Mouse (Mus musculus) C2C12 (cell line): ENCODE results near the gene Spam1.

Experiments used
- CTCF ChIP-seq: IDR thresholded peaks from one replicate; pipeline ENCODE4 v1.5.1; 2011; ENCODE audit not compliant: control insufficient read depth, insufficient read depth, insufficient read length
- MYOG ChIP-seq: IDR thresholded peaks from one replicate; pipeline ENCODE4 v1.6.1; 2011; ENCODE audit not compliant: control insufficient read depth, insufficient read length; ENCODE audit errors: extremely low read depth

DNA sequence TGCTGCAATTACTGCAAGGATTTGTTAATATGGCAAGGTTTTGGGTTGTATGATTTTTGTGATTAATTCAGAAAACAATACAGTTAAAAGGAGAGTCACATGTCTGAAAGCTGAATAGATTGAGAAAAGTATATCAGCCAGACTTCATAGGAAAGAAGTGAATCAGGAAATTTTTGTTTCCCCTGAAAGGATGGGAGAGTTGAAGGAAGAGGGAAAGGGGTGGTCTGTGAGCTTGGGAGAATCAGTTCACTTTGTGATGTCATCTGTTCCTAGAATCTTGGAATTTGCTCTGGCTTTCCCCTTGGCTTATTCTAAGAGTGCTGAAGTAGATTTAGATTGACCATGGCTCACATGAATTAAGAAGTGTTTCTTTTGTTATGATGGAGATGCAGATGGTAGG is at the start of gene Spam1:
- TF ChIP-seq CTCF (no peak), MYOG (no peak)
